Mouse (Mus musculus): Measurements from ENCODE around the gene Actr1a.

GRCm38 (mm10) chr19:46398401-46398800 lies 2.9 kb upstream of the Actr1a start:
- no peak for TF ChIP-seq GATA1 (IDR thresholded peaks at IDR 0.05; ENCODE audit: borderline replicate concordance, low read length)
- TF ChIP-seq FLI1 (IDR thresholded peaks at IDR 0.05; ENCODE audit: low read length), result no peak
